21 mouse cellular contexts compared by ENCODE assay signal in genomic region chr16:9841496-9841895, GRCm38 (mm10).
A peak's percentile ranks its signal among the peaks of the same experiment; 100 is the strongest.
DNase-seq lines count a peak whose midpoint lies in the region.
"Had no signal": no experiment of that assay in that cellular context is flagged by ENCODE, and none has a peak within 500 bp of the region (broad histone marks: within the 10 kb centered on the region; RNA-seq: fewer than 3 reads in every experiment).

No protein-coding gene starts in this region.

- intact Hi-C loops in left cerebral cortex, postnatal 25 days (cut with DNase I): no loop called here

- peak; percentile 52 to 76 for DNase-seq in frontal cortex, adult 2 months (ENCODE audit: extremely low spot score in 1 of 2, low spot score in 1 of 2)
- DNase-seq in frontal cortex, postnatal 25 days (ENCODE audit: low spot score in 2 of 2): no peak
- peak; percentile 81 for DNase-seq in right cerebral cortex, adult 18-20 months
- no peak for DNase-seq in right cerebral cortex, postnatal 4 days
- DNase-seq in left cerebral cortex, postnatal 25 days (ENCODE audit: low spot score in 2 of 2): peak; percentile 42 to 87
- peak; percentile 70 for DNase-seq in telencephalon, adult 2 months (ENCODE audit: low read depth, low spot score)
- DNase-seq in ovary, postnatal 36 days (ENCODE audit: low spot score): no peak
- DNase-seq in urinary bladder, postnatal 10 days (ENCODE audit: low spot score): no peak
- DNase-seq: adrenal gland, postnatal 10 days; cerebellum, adult 11 months; cerebellum, adult 9-10 months; heart, adult 2 months; heart, postnatal 4 days; kidney, adult 9 months; kidney, postnatal 14 days; liver; lung, adult 2 months; lung, postnatal 10 days; spleen, adult 18-20 months; thymus, adult 2 months; thymus, postnatal 4 days had no signal

Comparison
In these comparisons a context has a peak if more than half of its experiments do, and no peak if none do; other contexts are left out.
1. DNase-seq: peak in frontal cortex, adult 2 months (2 of 2), right cerebral cortex, adult 18-20 months (single experiment), left cerebral cortex, postnatal 25 days (2 of 2) and telencephalon, adult 2 months (single experiment); none in frontal cortex, postnatal 25 days (0 of 2), right cerebral cortex, postnatal 4 days (single experiment), ovary, postnatal 36 days (single experiment) and urinary bladder, postnatal 10 days (single experiment).